Mouse (Mus musculus) adrenal gland, adult (tissue): Measurements from ENCODE around the gene Lhfp.
"Not testable (repeated sequence)": the region's sequence is repeated elsewhere in the genome, so short reads cannot be mapped to it uniquely, and the experiment has no call there.

Source experiments
- DNase-seq, 2 experiments: peaks; one replicate each; pipeline ENCODE4 v3.0.0; 2022 to 2023; ENCODE audit warnings: low spot score in 1 of 2; ENCODE audit not compliant: inconsistent age in 2 of 2

Lhfp gene

GRCm38 (mm10) chr3:53087156-53087805 lies 46.0 kb downstream of the Lhfp start:
- DNase-seq = no peak

GRCm38 (mm10) chr3:53089921-53090320 lies 48.6 kb downstream of the Lhfp start:
- DNase-seq = no peak

- no peak for DNase-seq
These were observed 58.9 kb downstream of the Lhfp start for GRCm38 (mm10) chr3:53100210-53100609.

- no peak for DNase-seq
These were observed 59.5 kb downstream of the Lhfp start for GRCm38 (mm10) chr3:53100803-53101202.

- DNase-seq = no peak
These were observed 60.4 kb downstream of the Lhfp start for GRCm38 (mm10) chr3:53101711-53102110.

GRCm38 (mm10) chr3:53102131-53102756 lies 60.9 kb downstream of the Lhfp start:
- DNase-seq = no peak

GRCm38 (mm10) chr3:53102757-53103153 lies 61.4 kb downstream of the Lhfp start:
- peak in 1 of 2 experiments; percentile 39 for DNase-seq

- no peak for DNase-seq
These were observed 67.5 kb downstream of the Lhfp start for GRCm38 (mm10) chr3:53108594-53109373.

GRCm38 (mm10) chr3:53109879-53110278 lies 68.6 kb downstream of the Lhfp start:
- DNase-seq = no peak

- no peak for DNase-seq
These were observed 70.7 kb downstream of the Lhfp start for GRCm38 (mm10) chr3:53112048-53112447.

GRCm38 (mm10) chr3:53118755-53119154 lies 77.4 kb downstream of the Lhfp start:
- DNase-seq = not testable (repeated sequence)

- no peak for DNase-seq
These were observed 78.7 kb downstream of the Lhfp start for GRCm38 (mm10) chr3:53119978-53120377.

- no peak for DNase-seq
These were observed 84.2 kb downstream of the Lhfp start for GRCm38 (mm10) chr3:53125495-53125894.

- DNase-seq = no peak
These were observed 97.5 kb downstream of the Lhfp start for GRCm38 (mm10) chr3:53138785-53139184.

GRCm38 (mm10) chr3:53139205-53139604 lies 97.9 kb downstream of the Lhfp start:
- DNase-seq = no peak

GRCm38 (mm10) chr3:53139642-53140041 lies 98.3 kb downstream of the Lhfp start:
- DNase-seq = no peak

GRCm38 (mm10) chr3:53142528-53142927 lies 101.2 kb downstream of the Lhfp start:
- no peak for DNase-seq

- no peak for DNase-seq
These were observed 104.2 kb downstream of the Lhfp start for GRCm38 (mm10) chr3:53145526-53145925.

GRCm38 (mm10) chr3:53145946-53146345 lies 104.6 kb downstream of the Lhfp start:
- DNase-seq = no peak

- DNase-seq = no peak
These were observed 105.7 kb downstream of the Lhfp start for GRCm38 (mm10) chr3:53147001-53147400.

GRCm38 (mm10) chr3:53148751-53149150 lies 107.4 kb downstream of the Lhfp start:
- no peak for DNase-seq
